Mouse (Mus musculus) embryonic fibroblast, embryonic 13.5 days (primary cell): ENCODE results near the gene Hivep3.

ENCODE experiments used
- CTCF ChIP-seq: IDR thresholded peaks from 2 replicates; pipeline ENCODE4 v1.5.1; 2011; ENCODE audit warnings: mild to moderate bottlenecking, control low read depth, low read length, moderate library complexity, borderline replicate concordance; ENCODE audit not compliant: insufficient read depth
- POLR2A ChIP-seq: IDR thresholded peaks from 2 replicates; pipeline ENCODE4 v1.6.1; 2011; ENCODE audit warnings: low read depth, mild to moderate bottlenecking, control low read depth, low read length, moderate library complexity

DNA sequence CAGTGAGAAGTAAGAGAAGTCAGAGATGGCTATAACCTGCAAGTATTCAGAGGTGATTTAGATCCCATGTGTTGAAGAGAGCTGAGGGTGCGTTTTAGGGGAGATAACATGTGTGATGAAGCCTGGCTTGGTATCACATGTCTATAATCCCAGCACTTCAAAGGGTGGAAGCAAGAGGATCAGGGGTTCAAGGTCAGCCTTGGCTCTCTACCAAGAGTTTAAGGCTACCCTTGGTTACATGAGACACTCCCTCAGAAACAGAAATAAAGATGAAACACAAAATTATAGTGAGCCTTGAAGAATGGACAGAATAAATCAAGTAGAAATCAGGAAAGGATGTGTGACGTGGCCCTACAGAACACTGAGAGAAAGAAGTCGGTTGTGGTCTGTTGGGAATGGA lies 420.2 kb downstream of the Hivep3 start:
- no peak for TF ChIP-seq CTCF
- no peak for TF ChIP-seq POLR2A
